Mouse (Mus musculus) liver, adult 2 months (tissue): Measurements from ENCODE around the gene Ablim2.

Source experiments
- CTCF ChIP-seq: fragments of 200-500 bp; IDR thresholded peaks from 2 replicates; pipeline ENCODE4 v1.5.1; 2011; ENCODE audit warnings: low read depth, low read length, control low read depth
- POLR2A ChIP-seq: fragments of 200-500 bp; IDR thresholded peaks from 2 replicates; pipeline ENCODE4 v1.6.1; 2011; ENCODE audit warnings: low read length, control low read depth; ENCODE audit not compliant: insufficient read depth; ENCODE audit errors: extremely low read depth

DNA sequence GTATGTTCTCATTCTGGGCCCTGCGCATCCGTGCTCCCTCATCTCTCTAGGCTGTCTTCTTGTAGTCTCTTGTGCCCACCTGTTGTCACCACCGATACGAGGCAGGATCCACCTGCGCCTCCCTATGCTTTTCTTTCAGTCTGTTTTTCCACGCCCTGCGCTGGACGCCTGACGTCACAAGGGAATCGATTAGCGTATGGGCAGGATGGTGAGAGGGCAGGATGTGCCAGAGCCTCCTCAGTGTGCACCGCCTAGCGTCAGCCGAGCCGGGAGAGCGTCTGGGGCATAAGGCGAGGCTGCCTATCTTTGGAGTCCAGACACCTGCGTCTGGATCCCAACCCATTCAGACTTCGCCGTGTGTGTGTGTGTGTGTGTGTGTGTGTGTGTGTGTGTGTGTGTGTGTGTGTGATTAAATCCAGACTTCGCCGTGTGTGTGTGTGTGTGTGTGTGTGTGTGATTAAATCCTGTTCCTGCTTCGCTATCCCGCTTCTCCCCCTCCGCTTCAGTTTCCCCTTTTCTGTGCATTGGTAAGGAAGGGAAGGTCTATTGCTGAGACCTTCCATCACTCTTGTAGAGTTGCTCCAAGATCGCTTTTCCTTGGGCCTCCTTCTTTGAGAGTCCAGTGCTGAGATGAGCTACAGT, 562 bp upstream of the Ablim2 start:
- TF ChIP-seq CTCF (peak; percentile 49), POLR2A (0 out of 2 replicates have a peak, but pooled peaks have one; percentile 35)
